Mouse (Mus musculus) layer of hippocampus, adult 9-11 months (tissue): ENCODE results near the gene Apobec4.
"Not testable (repeated sequence)": the region's sequence is repeated elsewhere in the genome, so short reads cannot be mapped to it uniquely, and the experiment has no call there.

Experiments
- DNase-seq: peaks from one replicate; pipeline ENCODE4 v3.0.0; 2022

The Apobec4 gene

GRCm38 (mm10) chr1:152766804-152767748 lies 16.7 kb downstream of the Apobec4 start:
- DNase-seq: no peak

DNA sequence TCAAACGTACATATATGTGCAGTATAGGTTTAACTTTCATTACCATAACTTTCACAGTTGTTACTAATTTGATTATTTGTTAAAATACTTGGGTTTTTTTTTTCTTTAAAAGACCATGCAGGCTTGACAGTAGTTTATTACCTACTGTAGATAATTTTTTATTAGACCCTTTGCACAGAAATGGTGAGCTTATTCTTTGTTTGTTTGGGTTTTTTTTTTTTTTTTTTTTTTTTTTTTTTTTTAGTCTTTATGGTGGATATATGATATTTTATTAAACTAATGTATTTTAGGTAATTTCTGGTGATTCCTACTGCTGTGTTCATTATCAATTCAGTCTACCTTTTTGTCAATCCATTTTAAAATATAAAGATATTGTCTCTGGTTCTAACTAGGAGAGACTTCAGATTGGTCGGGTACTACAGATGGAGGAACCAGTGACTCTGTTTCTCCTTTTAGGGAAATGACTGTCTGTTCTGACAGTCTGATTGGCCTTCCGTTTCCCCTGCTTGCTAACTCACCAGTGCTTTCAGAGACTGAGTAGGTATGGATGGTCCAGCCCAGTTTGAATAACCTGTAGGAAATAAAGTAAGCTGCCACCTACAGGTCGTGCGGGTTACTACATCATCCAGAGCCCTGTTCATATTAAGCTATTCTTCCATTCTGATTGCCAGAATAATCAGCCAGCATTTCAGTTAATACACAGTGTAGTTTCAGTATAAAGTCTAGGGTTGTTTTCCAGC lies 17.6 kb downstream of the Apobec4 start:
- peak; percentile 94 for DNase-seq

GRCm38 (mm10) chr1:152771016-152771415 lies 20.7 kb downstream of the Apobec4 start:
- DNase-seq: peak; percentile 46

DNA sequence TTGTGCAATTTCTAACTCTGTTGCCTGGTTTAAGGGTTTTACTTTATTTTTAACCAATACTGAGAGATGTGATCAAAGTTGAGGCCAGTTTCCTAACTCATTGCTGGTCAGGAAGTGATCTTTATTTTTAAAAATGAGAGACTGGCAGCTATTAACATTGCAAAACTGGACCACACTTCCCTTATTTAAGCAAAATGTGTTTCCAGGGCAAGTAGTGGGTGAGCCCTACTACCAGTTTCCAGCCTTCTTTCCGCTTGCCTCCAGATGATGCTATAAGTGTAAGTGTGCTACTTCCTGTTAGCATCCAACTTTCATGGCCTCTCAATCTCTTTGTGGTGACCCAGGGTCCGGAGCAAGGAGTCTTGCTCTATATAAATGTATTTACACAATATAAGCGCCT lies 24.2 kb downstream of the Apobec4 start:
- DNase-seq: not testable (repeated sequence)

- DNase-seq: peak; percentile 69
These were observed 28.9 kb downstream of the Apobec4 start for GRCm38 (mm10) chr1:152779071-152779737.

GRCm38 (mm10) chr1:152784620-152785019 lies 34.3 kb downstream of the Apobec4 start:
- no peak for DNase-seq

- DNase-seq: not testable (repeated sequence)
These were observed 35.1 kb downstream of the Apobec4 start for GRCm38 (mm10) chr1:152785446-152785845.

- no peak for DNase-seq
These were observed 36.6 kb downstream of the Apobec4 start for GRCm38 (mm10) chr1:152786953-152787352.

- DNase-seq: no peak
These were observed 37.8 kb downstream of the Apobec4 start for GRCm38 (mm10) chr1:152788121-152788660.

DNA sequence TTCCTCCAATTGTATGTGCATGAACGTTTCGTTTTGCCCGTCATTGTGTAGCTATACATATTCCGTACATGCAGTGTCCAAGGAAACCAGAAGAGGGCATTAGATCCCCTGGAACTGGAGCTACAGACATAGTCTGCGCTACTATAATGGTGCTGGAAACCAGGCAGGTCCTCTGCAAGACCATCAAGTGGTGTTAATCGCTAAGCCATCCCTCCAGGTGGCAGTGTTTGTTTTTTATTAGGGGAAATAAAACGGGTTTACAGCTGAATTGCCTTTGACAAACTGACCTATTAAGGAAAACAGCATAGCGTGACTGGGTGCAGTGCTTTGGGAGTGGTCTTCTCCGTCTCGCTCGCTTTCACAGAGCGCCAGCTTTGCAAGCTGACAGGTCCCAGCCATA lies 39.9 kb downstream of the Apobec4 start:
- no peak for DNase-seq

DNA sequence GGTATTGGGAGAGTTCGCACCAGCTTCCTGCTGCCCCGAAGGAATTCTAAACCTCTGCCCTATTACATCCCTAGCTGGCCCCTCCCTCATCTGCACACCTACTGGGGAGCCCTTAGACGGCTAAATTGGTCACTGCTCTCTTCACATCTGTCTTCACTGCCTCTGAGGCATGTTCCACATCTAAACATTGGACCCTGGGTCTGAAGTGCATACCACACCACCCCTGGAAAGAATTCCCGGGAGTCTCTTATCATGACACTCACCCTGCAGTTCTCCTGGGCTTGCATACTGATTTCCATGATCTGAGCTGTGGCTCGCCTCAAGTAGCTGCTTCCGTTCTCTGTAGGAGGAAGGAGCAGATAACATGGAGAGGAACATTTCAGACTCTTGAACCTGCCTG lies 40.5 kb downstream of the Apobec4 start:
- no peak for DNase-seq

GRCm38 (mm10) chr1:152791269-152791668 lies 40.9 kb downstream of the Apobec4 start:
- DNase-seq: no peak

GRCm38 (mm10) chr1:152792736-152793494 lies 42.6 kb downstream of the Apobec4 start:
- DNase-seq: peak; percentile 83

- DNase-seq: no peak
These were observed 43.3 kb downstream of the Apobec4 start for GRCm38 (mm10) chr1:152793495-152794130.

GRCm38 (mm10) chr1:152795688-152796255 lies 45.4 kb downstream of the Apobec4 start:
- DNase-seq: no peak

DNA sequence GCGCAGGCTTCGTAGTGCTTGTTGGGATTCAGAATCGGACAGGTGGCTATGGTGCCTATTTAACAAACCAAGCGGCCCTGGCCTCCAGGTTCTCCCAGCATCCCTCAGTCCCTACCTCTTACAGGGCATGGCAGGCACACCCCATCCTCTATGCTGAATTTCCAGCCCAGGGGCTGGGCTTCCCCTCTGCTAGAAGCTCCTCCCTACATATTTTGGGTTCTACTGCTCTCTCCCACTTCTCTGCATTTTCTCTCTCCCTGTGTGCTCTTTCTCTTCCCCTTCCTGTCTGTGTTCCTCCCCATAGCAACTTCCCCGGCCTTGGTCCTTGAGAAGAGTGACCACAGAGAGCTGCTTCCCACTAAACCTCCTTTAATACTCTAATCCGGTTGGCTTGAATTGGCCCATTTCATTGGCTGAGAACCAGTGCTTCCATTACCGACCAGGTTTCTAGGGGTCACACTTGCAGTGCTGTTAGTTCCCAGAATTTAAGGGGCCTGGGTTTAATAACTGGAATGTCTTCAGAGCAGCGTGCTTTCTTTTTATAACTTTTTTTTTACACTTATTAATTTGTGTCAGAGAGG lies 46.4 kb downstream of the Apobec4 start:
- no peak for DNase-seq

DNA sequence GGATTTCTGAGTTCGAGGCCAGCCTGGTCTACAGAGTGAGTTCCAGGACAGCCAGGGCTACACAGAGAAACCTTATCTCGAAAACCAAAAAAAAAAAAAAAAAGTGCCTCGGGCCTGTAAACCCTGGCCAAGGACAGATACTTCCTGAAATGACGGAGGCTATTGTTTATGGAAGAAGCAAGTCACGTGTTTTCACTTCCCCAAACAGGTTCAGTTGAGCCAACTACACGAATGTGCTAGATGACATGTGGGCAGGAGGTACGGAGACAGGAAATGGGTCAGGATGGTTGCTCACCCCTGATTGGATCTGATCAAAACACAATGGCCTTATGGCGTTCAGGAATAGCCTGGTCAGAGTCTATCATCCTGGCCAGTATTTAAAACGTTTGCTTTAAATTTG lies 47.8 kb downstream of the Apobec4 start:
- DNase-seq: no peak

- no peak for DNase-seq
These were observed 49.5 kb downstream of the Apobec4 start, which contains the start of gene Ncf2 for GRCm38 (mm10) chr1:152799897-152800296. Gene Ncf2 (plus strand): TSS chr1:152800194.

DNA sequence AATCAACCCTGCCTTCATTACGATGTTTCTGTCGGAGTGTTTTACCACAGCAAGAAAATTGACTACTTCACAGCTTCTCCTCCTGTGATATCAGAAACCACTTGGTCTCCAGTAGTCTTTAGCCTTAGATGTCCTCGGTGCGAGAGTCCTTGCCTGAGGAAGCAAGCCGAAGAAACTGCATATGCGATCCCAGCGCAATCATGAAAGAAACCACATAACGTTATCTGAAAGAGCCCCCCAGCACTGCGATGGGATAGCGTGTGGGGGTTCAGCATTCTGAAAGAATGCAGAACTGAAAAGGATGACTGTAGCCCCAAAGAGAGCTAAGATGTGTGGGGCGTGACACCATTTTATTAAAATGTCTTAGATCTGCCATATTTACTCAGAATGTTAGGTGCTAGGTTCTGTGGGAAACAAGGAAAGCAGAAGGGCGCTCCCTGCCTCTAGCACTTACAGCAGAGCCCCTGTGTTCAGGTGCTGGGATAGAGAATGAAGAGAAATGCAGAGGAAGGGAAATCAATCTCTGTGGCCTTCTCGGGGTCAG lies 50.4 kb downstream of the Apobec4 start:
- no peak for DNase-seq

DNA sequence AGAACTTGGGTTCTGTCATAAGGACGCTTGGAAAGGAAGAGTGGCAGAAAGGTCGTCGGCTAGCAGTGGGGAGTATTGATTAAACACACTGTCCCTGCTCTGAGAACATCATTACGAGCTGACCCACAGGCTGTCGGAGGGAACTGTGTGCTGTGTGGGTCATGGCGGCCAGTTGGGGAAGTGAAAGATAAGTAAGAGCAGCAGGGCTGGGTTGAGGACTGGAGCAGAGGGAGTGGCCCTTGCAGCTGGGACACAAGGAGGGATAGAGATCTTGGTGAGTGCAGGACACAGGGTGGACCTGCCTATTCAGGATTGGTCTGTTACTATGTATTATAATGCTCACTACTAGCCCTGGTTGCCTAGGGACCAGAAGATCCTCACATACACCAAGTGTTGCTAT lies 54.6 kb downstream of the Apobec4 start:
- no peak for DNase-seq
